Mouse (Mus musculus) small intestine, adult 2 months (tissue): ENCODE measurements around the gene Fosl1. TPM values are rescaled to one million over a fixed set of nuclear protein-coding genes. Genes with fewer than 3 reads are reported as not detected.

Source experiments
- H3K27ac ChIP-seq: fragments of 200-500 bp; 2 replicates; pipeline ENCODE4 v1.5.1; 2012; ENCODE audit warnings: low read depth, low read length, control low read depth, inconsistent platforms; ENCODE audit not compliant: insufficient read depth
- H3K27me3 ChIP-seq: fragments of 200-500 bp; 2 replicates; pipeline ENCODE4 v1.6.1; 2012; ENCODE audit warnings: mild to moderate bottlenecking, moderate library complexity, low read length, inconsistent platforms; ENCODE audit not compliant: control insufficient read depth, insufficient read depth
- H3K36me3 ChIP-seq: fragments of 200-500 bp; 2 replicates; pipeline ENCODE4 v1.6.1; 2012; ENCODE audit warnings: mild to moderate bottlenecking, low read length, control low read depth, inconsistent platforms; ENCODE audit not compliant: control insufficient read depth, insufficient read depth
- H3K4me1 ChIP-seq: fragments of 200-500 bp; 2 replicates; pipeline ENCODE4 v1.6.1; 2012; ENCODE audit warnings: low read length, inconsistent platforms, mixed read lengths; ENCODE audit not compliant: control insufficient read depth, insufficient read depth, insufficient read length
- H3K4me3 ChIP-seq: fragments of 200-500 bp; 2 replicates; pipeline ENCODE4 v1.5.1; 2012; ENCODE audit warnings: low read depth, mild to moderate bottlenecking, control low read depth, inconsistent platforms, low read length, moderate library complexity
- CTCF ChIP-seq: fragments of 200-500 bp; IDR thresholded peaks from 2 replicates; pipeline ENCODE4 v1.5.1; 2012; ENCODE audit warnings: low read depth, mild to moderate bottlenecking, control low read depth, inconsistent platforms, low read length, moderate library complexity, mixed read lengths; ENCODE audit not compliant: insufficient replicate concordance, insufficient read length; ENCODE audit errors: extremely low read depth
- POLR2A ChIP-seq: fragments of 200-500 bp; IDR thresholded peaks from 2 replicates; pipeline ENCODE4 v1.6.1; 2012; ENCODE audit warnings: low read depth, mild to moderate bottlenecking, control low read depth, inconsistent platforms, low read length, moderate library complexity
- WGBS: fragments of 180-500 bp; shearing (Covaris S2); methylation state at CpG from one replicate; pipeline ENCODE4 v1.1.7; 2018; 5-methylcytosine and 5-hydroxymethylcytosine counted together
- polyA plus RNA-seq: library from polyadenylated mRNA; depleted of rRNA; stranded (reverse); fragments of >200 nt; gene quantifications from 2 replicates; pipeline ENCODE4 v1.2.3, GENCODE M21; 2012

Fosl1 gene
- polyA plus RNA-seq, 1 experiment, result 2.6 TPM

DNA sequence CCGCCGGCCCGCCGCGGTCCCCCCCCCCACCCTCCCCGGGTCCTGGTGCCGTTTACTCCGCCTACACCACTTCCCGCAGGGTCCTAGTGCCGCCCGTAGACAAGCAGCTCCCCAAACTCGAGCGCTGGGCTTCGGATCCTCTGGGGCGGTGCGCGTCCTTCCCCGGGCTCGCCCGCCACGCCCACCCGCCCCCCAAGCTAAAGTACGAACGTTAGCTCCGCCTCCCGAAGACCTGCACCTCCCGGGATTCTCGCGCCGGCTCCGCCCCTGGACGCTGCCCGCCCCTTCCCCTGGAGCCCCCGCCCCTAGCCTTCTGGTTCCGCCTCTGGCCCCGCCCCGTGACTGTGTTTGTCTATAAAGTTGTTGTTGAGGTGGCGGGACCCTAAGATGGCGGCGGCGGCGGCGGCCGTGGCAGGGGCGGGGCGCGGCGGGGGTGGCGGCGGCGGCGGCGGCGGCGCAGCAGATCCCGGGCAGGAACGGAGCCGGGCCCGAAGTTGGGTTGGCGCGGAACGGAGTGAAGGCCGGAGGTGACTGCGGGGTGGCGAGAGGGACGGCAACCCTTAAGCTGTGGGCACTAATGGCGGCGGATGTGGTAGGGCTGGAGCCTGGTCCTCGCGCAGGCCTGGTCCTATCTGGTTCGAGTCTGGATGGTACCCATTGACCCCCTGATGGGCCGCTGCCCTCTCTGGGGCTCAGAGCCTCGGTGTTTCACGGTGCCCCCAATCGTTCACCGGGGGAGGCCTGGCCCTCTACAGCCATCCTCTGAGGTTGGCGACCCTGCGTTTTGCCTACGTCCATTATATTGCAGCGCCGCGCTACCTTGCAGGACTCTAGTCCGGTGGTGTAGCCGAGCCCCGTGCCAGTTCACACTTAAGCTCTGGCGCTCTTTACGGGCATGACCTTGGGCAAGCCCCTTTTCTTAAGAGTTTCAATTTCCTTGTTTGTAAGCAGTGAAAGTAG, 22.3 kb upstream of the Fosl1 start, which contains the start of the genes Drap1 and AI837181:
Drap1 (minus strand) TSS at position 198 of the 960 bp plus-strand sequence.
AI837181 (plus strand) TSS at position 363 of the 960 bp plus-strand sequence.
- Histone ChIP-seq H3K27ac (peak within 1 kb of the TSS; percentile 89), H3K27me3 (no peaks in the 10 kb centered on the region), H3K4me1 (peaks cover 17% of the 10 kb centered on the region), H3K36me3 (peaks cover 30% of the 10 kb centered on the region), H3K4me3 (peak within 1 kb of the TSS; percentile 93)
- peak; percentile 51; the same call in 1 of the 2 replicates for TF ChIP-seq POLR2A
- no peak for TF ChIP-seq CTCF
- WGBS, result under 1% methylated on average over 80 of the region's 87 CpGs

DNA sequence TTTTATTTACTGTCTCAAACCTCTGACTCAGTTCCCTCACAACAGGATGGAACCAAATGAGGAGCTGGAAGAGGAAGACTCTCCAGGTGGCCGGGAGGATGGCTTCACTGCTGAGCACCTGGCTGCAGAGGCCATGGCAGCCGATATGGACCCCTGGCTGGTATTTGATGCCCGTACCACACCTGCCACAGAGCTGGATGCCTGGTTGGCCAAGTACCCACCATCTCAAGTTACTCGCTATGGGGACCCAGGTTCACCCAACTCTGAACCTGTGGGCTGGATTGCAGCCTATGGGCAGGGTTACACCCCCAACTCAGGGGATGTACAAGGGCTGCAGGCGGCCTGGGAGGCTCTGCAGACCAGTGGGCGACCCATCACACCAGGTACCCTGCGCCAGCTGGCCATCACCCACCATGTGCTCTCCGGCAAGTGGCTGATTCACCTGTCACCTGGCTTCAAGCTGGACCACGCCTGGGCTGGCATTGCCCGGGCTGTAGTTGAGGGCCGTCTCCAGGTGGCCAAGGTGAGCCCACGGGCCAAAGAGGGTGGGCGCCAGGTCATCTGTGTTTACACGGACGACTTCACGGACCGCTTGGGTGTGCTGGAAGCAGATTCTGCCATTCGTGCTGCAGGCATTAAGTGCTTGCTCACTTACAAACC, 21.3 kb upstream of the Fosl1 start:
- H3K27ac ChIP-seq, result peak overlapping the region; percentile 89; the same call in 1 of the 2 replicates
- H3K27me3 ChIP-seq, result no peaks in the 10 kb centered on the region
- H3K36me3 ChIP-seq, result peaks cover 24% of the 10 kb centered on the region
- WGBS, result 77% methylated on average over 18 of the region's 18 CpGs
- TF ChIP-seq CTCF (no peak), POLR2A (no peak)
- peak overlapping the region; percentile 79 for H3K4me3 ChIP-seq
- H3K4me1 ChIP-seq, result peaks cover 17% of the 10 kb centered on the region

DNA sequence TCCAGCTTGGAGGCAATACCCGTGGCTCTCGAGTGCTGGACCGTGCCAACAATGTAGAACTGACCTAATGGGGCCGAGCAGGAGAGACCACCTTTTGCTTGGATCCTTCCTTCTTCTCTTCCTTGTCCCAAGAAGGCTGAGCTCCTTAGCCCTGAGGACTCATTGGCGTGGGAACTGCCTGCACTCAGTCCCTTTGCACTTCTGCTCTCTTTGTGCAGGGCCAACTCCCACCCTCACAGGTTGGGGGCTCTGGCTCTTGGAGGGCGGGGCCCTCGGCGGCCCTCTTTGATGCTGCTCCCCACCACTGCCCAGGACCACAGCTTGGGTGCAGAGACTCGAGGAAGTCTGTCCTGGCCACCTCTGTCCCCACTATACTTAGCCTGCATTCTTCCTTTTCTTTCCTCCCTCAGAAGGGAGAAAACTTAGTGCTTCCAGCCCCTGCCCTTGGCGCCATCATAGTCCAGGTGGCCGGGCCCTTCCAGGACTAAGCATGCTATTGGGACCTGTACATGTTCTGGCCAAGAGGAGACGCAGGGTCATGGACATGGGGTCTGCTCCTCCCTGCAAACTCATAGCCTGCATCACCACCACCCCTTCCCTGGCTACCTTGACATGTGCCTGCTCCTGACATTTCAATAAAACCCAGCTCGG, 20.6 kb upstream of the Fosl1 start:
- Histone ChIP-seq H3K4me1 (peaks cover 17% of the 10 kb centered on the region), H3K27ac (no peak overlapping the region), H3K36me3 (peaks cover 22% of the 10 kb centered on the region), H3K27me3 (no peaks in the 10 kb centered on the region), H3K4me3 (no peak overlapping the region)
- WGBS, result 86% methylated on average over 13 of the region's 13 CpGs
- TF ChIP-seq CTCF (no peak), POLR2A (no peak)

DNA sequence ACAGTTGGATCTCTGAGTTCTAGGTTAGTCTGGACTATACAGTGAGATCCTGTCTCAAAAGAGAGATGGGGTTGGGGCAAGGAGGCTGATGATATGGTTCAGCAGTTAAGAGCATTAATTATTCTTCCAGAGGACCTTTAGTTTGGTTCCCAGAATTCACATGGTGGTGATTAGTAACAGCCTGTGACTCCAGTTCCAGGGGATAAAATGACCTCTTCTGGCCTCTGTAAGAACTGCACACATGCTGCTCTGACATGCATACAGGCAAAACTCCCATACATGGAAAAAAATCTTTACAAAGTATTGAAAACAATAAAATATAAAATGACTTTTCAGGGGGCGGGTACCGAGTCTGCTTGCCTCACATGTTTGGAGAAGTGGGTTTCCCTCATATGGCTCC, 19.3 kb upstream of the Fosl1 start:
- 87% methylated on average over 2 of the region's 2 CpGs for WGBS
- no peak for TF ChIP-seq CTCF
- Histone ChIP-seq H3K4me1 (peaks cover 17% of the 10 kb centered on the region), H3K27ac (no peak overlapping the region), H3K36me3 (peaks cover 11% of the 10 kb centered on the region; the same call in 1 of the 2 replicates), H3K4me3 (no peak overlapping the region), H3K27me3 (no peaks in the 10 kb centered on the region)

DNA sequence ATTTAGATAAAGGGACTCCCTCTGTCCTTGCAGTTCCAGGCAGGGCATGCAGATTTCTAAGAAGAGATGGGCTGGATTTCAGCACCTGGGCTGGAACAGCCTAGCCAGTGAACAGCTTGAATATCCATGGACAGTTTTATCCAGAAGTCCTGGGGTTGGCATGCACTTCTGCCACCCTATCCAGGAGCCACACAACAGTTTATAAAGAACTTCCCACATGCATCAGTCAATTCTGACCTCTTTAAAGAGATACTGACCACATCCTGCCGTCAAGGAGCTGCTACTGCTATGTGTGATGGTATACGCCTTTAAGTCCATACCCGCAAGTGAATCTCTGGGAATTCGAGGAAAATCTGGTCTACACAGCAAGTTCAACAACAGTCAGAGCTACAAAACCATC, 18.1 kb upstream of the Fosl1 start:
- WGBS, result 73% methylated on average over 4 of the region's 4 CpGs
- no peak overlapping the region for H3K27ac ChIP-seq
- no peak overlapping the region for H3K4me3 ChIP-seq
- no peaks in the 10 kb centered on the region for H3K27me3 ChIP-seq
- TF ChIP-seq POLR2A (no peak), CTCF (no peak)
- H3K36me3 ChIP-seq, result peaks cover 9% of the 10 kb centered on the region; the same call in 1 of the 2 replicates
- peaks cover 20% of the 10 kb centered on the region for H3K4me1 ChIP-seq

DNA sequence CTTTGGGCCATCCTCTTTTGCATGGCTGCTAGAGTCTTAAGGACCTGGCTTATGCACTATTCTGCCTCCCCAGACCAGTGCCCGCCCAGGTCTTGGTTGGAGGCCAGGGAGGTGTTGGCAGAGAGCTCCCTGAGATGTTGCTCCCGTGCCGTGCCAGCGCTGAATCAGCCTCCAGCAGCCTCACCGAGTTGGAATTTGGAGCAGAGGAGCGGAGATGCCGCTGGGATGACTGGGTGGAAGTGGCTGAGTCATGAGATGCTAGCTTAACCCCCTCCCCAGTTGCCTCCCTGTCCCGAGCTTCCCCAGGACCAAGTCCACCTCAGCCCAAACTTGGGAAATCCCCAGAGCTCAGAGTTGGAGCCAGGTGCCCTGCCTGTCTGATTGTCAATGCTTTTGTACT, 17.5 kb upstream of the Fosl1 start:
- peaks cover 9% of the 10 kb centered on the region; the same call in 1 of the 2 replicates for H3K36me3 ChIP-seq
- no peak for TF ChIP-seq CTCF
- TF ChIP-seq POLR2A, result no peak
- H3K27me3 ChIP-seq, result no peaks in the 10 kb centered on the region
- H3K4me1 ChIP-seq, result peaks cover 20% of the 10 kb centered on the region
- H3K4me3 ChIP-seq, result no peak overlapping the region
- 14% methylated on average over 8 of the region's 8 CpGs for WGBS
- H3K27ac ChIP-seq, result no peak overlapping the region

DNA sequence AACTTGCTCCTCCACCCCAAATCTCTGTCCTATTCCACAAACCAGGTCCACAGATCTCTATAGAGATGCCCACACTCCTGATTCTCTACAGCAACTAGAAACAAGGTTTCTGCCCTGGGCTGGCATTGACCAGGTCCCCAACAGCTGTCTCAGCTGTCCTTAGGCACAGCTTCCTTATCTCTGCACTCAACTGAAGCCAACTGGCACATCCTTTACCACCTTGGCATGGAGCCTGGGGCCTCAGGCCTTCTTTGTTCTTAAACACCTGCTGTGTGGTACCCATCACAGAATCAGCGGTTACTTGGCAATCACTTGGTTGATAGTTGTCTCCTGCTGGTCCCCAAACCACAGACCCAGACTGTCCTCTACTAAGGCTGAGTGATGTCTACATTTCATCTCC, 16.9 kb upstream of the Fosl1 start:
- H3K4me1 ChIP-seq, result peaks cover 20% of the 10 kb centered on the region
- 27% methylated on average over 1 of the region's 1 CpGs for WGBS
- TF ChIP-seq CTCF (no peak), POLR2A (no peak)
- H3K27me3 ChIP-seq, result no peaks in the 10 kb centered on the region
- H3K27ac ChIP-seq, result no peak overlapping the region
- peaks cover 9% of the 10 kb centered on the region; the same call in 1 of the 2 replicates for H3K36me3 ChIP-seq
- H3K4me3 ChIP-seq, result no peak overlapping the region
